Mouse (Mus musculus) liver, embryonic 18 days (tissue): Measurements from ENCODE around the gene Nxpe4. TPM values are rescaled to one million over a fixed set of nuclear protein-coding genes. Genes with fewer than 3 reads are reported as not detected.

Experiments
- polyA plus RNA-seq: library from polyadenylated mRNA; depleted of rRNA; stranded (reverse); fragments of >200 nt; gene quantifications from 2 replicates; pipeline ENCODE4 v1.2.3, GENCODE M21; 2012; rRNA removed

Nxpe4 gene
- 2.5 and 2.8 TPM in 2 replicates for polyA plus RNA-seq

DNA sequence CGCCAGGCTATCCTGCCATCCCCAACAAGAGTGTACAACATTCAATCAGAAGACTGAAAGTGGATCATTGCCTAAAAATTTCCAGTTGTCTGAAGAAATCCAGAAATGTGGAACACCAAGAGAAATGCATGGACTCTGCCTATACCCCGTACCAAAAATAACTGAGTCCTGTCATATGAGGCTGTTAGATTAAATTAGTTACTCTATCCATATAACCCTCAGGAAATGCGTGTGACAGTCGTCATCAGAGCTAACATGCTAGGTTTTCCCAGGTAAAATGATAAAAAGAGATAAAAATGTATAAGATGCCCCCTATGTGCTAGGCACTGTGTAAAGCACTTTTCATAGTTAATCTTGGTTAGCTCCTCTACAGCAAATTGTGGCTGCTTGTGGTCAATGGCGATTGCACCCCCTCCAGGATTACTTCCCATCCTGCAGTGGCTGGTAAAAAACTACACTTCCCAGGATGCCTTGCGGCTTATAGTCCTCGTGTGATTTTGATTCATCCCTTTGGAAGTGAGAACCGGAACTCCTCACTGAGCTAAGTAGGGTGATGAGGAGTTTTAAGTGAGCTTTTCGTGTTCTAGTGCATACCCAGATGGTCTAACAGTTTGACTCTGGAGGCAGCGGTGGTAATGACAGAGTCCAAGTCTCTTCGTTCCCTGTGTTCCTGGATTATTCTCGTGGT, at the start of gene Nxpe4:
Nxpe4 (plus strand) TSS at position 519 of the 688 bp plus-strand sequence.

DNA sequence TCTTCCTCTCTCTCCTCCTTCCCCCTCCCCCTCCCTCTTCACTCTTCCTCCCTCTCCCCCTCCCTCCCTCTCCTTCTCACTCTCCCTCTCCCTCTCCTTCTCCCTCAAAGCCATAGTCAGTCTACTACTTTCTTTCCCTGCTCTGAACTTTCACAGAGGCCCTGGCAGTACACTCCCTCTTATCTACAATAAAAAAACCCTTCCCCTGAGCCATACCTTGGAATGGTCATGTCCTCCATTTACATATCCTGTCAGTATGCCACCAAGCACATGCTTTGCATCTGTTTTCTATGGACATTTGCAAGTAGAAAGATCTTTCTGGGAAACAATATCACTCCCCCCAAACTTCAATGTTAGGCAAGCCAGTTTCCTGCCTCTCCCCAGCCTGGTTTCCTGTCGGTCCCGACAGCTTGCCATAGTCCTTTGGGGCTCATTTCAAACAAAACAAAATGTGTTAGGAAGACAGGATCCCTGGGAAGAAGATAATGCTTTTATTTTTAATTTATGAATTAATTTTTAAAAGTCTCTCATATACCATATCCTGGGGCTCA, 191.4 kb downstream of the Nxpe4 start, which contains the start of gene Nxpe2:
Nxpe2 (minus strand) TSS at position 307 of the 551 bp plus-strand sequence.

Other genes with a start within 250 kb of the Nxpe4 start
- 43.7 and 49.0 TPM in 2 replicates for gene Nxpe2, start 191.4 kb downstream of the Nxpe4 start, polyA plus RNA-seq